Mouse (Mus musculus) limb, embryonic 14.5 days (tissue): ENCODE results near the gene Gm49358. TPM values are rescaled to one million over a fixed set of nuclear protein-coding genes. Genes with fewer than 3 reads are reported as not detected.
A peak's percentile ranks its signal among the peaks of the same experiment; 100 is the strongest.

Source experiments
- ATAC-seq: fragments of 200-750 bp; cut with Nextera tagmentation; 2 replicates; pipeline ENCODE4 v1.8.0; 2017; ENCODE audit warnings: low read depth, moderate number of reproducible peaks, moderate TSS enrichment; ENCODE audit not compliant: low FRiP score
- DNase-seq: peaks from one replicate; pipeline ENCODE4 v3.0.0-alpha.2; 2015; ENCODE audit warnings: low spot score
- H3K27ac ChIP-seq: fragments of 300-500 bp; sonication (generic); replicated peaks from 2 replicates; pipeline ENCODE4 v1.5.1; 2014; ENCODE audit warnings: low read depth, mild to moderate bottlenecking, low read length, moderate library complexity, mixed read lengths
- H3K27me3 ChIP-seq: fragments of 300-500 bp; sonication (generic); 2 replicates; pipeline ENCODE4 v1.6.1; 2014; ENCODE audit warnings: low read length, mixed read lengths; ENCODE audit not compliant: control insufficient read depth, insufficient read depth
- H3K36me3 ChIP-seq: fragments of 300-500 bp; sonication (generic); 2 replicates; pipeline ENCODE4 v1.6.1; 2014; ENCODE audit warnings: mild to moderate bottlenecking, low read length, moderate library complexity, mixed read lengths; ENCODE audit not compliant: control insufficient read depth, insufficient read depth
- H3K4me1 ChIP-seq: fragments of 300-500 bp; sonication (generic); 2 replicates; pipeline ENCODE4 v1.6.1; 2014; ENCODE audit warnings: antibody characterized with exemption, low read length, mixed read lengths; ENCODE audit not compliant: control insufficient read depth, insufficient read depth
- H3K4me2 ChIP-seq: fragments of 300-500 bp; sonication (generic); replicated peaks from 2 replicates; pipeline ENCODE4 v1.6.1; 2014; ENCODE audit warnings: low read depth, mild to moderate bottlenecking, low read length, moderate library complexity; ENCODE audit not compliant: severe bottlenecking
- H3K4me3 ChIP-seq: fragments of 300-500 bp; sonication (generic); replicated peaks from 2 replicates; pipeline ENCODE4 v1.5.1; 2014; ENCODE audit warnings: low read length
- H3K9ac ChIP-seq: fragments of 300-500 bp; sonication (generic); 2 replicates; pipeline ENCODE4 v1.6.1; 2014; ENCODE audit warnings: mild to moderate bottlenecking, low read depth, low read length, moderate library complexity; ENCODE audit not compliant: severe bottlenecking
- H3K9me3 ChIP-seq: fragments of 300-500 bp; sonication (generic); 2 replicates; pipeline ENCODE4 v1.6.1; 2016; ENCODE audit warnings: low read length; ENCODE audit not compliant: control insufficient read depth
- POLR2A ChIP-seq: fragments of 200-500 bp; IDR thresholded peaks from 2 replicates; pipeline ENCODE4 v1.8.0; 2012; ENCODE audit warnings: inconsistent platforms, mild to moderate bottlenecking, moderate library complexity, borderline replicate concordance; ENCODE audit not compliant: insufficient read depth, insufficient read length; ENCODE audit errors: extremely low read depth
- WGBS: fragments of 180-500 bp; shearing (Covaris S2); extraction: QIAGEN DNeasy Blood & Tissue Kit; methylation state at CpG from one replicate; pipeline ENCODE4 v1.1.7; 2014; 5-methylcytosine and 5-hydroxymethylcytosine counted together
- polyA plus RNA-seq, 2 experiments: library from polyadenylated mRNA; depleted of rRNA in 1 of 2; stranded (reverse) in 1 of 2; unstranded in 1 of 2; fragments of >200 nt; fragmentation: Nextera tagmentation in 1 of 2; extraction: Ambion mirVana in 1 of 2; gene quantifications; 2 replicates each; pipeline versions ENCODE4 v1.2.1 to v1.2.3; 2012 to 2014

Gene Gm49358
- polyA plus RNA-seq (2012; rRNA removed) (0.05 TPM in 1 of 2 replicates, not detected in the other), polyA plus RNA-seq (2014; fragmentation: Nextera tagmentation; extraction: Ambion mirVana) (0.22 TPM in 1 of 2 replicates, not detected in the other)

- no peaks in the 10 kb centered on the region for H3K36me3 ChIP-seq
- H3K27me3 ChIP-seq = no peaks in the 10 kb centered on the region
- no peaks in the 10 kb centered on the region for H3K9me3 ChIP-seq
- TF ChIP-seq POLR2A = no peak
- H3K9ac ChIP-seq = no peak within 1 kb of the TSS
- H3K4me3 ChIP-seq = no peak within 1 kb of the TSS
- no peak within 1 kb of the TSS for H3K4me2 ChIP-seq
- 90% methylated on average over 5 of the region's 5 CpGs for WGBS
- 0 out of 2 replicates have a peak, but pooled peaks cover 3% of the 10 kb centered on the region for H3K4me1 ChIP-seq
- ATAC-seq (no peak), DNase-seq (no peak)
- no peak within 1 kb of the TSS for H3K27ac ChIP-seq
Observed at GRCm38 (mm10) chr10:86763672-86764071, at the start of gene Gm49358. Gene Gm49358, plus strand, starts transcription at chr10:86763972.

GRCm38 (mm10) chr10:86727548-86727980, 36.2 kb upstream of the Gm49358 start:
- ATAC-seq (peak; percentile 76), DNase-seq (peak; percentile 66)
- H3K4me1 ChIP-seq = peaks cover 13% of the 10 kb centered on the region
- peak; percentile 71; the same call in 1 of the 2 replicates for TF ChIP-seq POLR2A
- peak overlapping the region; percentile 21 for H3K4me3 ChIP-seq
- peak overlapping the region; percentile 42; the same call in 1 of the 2 replicates for H3K9ac ChIP-seq
- 0 out of 2 replicates have a peak overlapping the region, but pooled peaks have one; percentile 11 for H3K27ac ChIP-seq
- H3K4me2 ChIP-seq = peak overlapping the region; percentile 55
- 4% methylated on average over 12 of the region's 12 CpGs for WGBS
- H3K36me3 ChIP-seq = no peaks in the 10 kb centered on the region
- no peaks in the 10 kb centered on the region for H3K9me3 ChIP-seq
- no peaks in the 10 kb centered on the region for H3K27me3 ChIP-seq

GRCm38 (mm10) chr10:86728176-86728575, 35.6 kb upstream of the Gm49358 start:
- 92% methylated on average over 3 of the region's 3 CpGs for WGBS
- TF ChIP-seq POLR2A = no peak
- ATAC-seq = no peak
- DNase-seq = no peak
- Histone ChIP-seq H3K4me2 (0 out of 2 replicates have a peak overlapping the region, but pooled peaks have one; percentile 55), H3K27ac (0 out of 2 replicates have a peak overlapping the region, but pooled peaks have one; percentile 11), H3K9ac (no peak overlapping the region), H3K27me3 (no peaks in the 10 kb centered on the region), H3K36me3 (no peaks in the 10 kb centered on the region), H3K4me3 (no peak overlapping the region), H3K9me3 (no peaks in the 10 kb centered on the region), H3K4me1 (peaks cover 13% of the 10 kb centered on the region)

- WGBS = 6% methylated on average over 22 of the region's 22 CpGs
- H3K27ac ChIP-seq = no peak overlapping the region
- DNase-seq (peak; percentile 85), ATAC-seq (peak; percentile 58)
- H3K9me3 ChIP-seq = no peaks in the 10 kb centered on the region
- H3K4me3 ChIP-seq = peak overlapping the region; percentile 39
- 0 out of 2 replicates have a peak, but pooled peaks have one; percentile 9 for TF ChIP-seq POLR2A
- H3K4me1 ChIP-seq = peaks cover 13% of the 10 kb centered on the region
- no peaks in the 10 kb centered on the region for H3K27me3 ChIP-seq
- H3K36me3 ChIP-seq = no peaks in the 10 kb centered on the region
- peak overlapping the region; percentile 56 for H3K4me2 ChIP-seq
- peak overlapping the region; percentile 45 for H3K9ac ChIP-seq
Observed at GRCm38 (mm10) chr10:86730823-86731499, 32.8 kb upstream of the Gm49358 start.

GRCm38 (mm10) chr10:86731500-86731863, 32.3 kb upstream of the Gm49358 start:
- Histone ChIP-seq H3K9me3 (no peaks in the 10 kb centered on the region), H3K4me2 (no peak overlapping the region), H3K27ac (no peak overlapping the region), H3K36me3 (no peaks in the 10 kb centered on the region), H3K9ac (no peak overlapping the region), H3K4me1 (peaks cover 13% of the 10 kb centered on the region), H3K27me3 (no peaks in the 10 kb centered on the region), H3K4me3 (no peak overlapping the region)
- TF ChIP-seq POLR2A = no peak
- ATAC-seq (no peak), DNase-seq (no peak)
- 57% methylated on average over 2 of the region's 2 CpGs for WGBS
